Mouse (Mus musculus) lung, postnatal 14 days (tissue): ENCODE data around the gene Grhl3.
"Not testable (repeated sequence)": the region's sequence is repeated elsewhere in the genome, so short reads cannot be mapped to it uniquely, and the experiment has no call there.

Source experiments
- DNase-seq: peaks from one replicate; pipeline ENCODE4 v3.0.0; 2021

Gene Grhl3

DNA sequence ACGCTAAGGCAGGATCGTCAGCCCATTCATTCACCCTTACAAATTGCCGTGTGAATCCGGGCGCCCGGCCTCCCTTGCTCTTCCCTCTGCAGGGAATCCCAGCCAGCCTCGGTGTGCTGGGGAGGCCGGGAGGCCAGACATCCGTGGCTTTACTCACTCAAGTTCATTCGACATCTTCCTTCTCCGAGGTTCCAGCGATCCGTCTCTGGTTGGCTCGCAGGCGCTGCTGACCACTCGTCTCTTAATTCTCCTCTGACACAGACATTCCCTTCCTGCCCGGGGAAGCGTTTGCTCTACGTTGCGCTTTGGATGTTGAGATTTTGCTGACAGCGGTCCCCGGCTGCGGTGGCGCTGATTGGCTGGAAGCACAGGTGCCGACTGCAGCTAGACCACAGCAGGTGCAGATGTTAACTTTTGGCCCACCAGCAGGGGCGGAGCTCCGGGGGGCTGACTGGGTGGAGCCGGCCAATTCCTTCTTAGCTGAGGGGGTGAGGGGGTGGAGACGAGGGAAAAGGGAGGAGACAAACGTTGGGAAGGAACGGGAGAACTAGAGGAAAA is at the start of gene Grhl3:
Grhl3 (minus strand) TSS at position 380 of the 558 bp plus-strand sequence.
- peak; percentile 36 for DNase-seq

DNA sequence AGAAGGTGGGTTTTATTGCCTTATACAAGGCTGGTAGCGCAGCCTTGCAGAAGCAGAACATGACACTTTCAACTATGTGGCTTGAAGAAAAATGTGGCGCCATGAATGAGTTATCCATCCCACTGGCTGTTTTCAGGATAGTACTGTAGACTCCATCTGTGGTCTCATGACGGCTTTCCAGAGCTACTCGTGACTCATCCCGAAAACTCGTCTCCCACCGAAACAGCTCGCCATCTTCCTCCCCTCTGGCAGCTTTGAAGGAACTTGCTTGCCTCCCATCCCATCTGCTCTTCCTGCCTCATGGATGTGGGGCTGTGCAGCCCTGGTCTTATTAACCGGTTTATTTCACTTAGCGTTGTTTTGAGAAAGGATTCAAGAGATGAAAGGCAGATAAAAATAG is 48.9 kb upstream of the Grhl3 start:
- DNase-seq = no peak

DNA sequence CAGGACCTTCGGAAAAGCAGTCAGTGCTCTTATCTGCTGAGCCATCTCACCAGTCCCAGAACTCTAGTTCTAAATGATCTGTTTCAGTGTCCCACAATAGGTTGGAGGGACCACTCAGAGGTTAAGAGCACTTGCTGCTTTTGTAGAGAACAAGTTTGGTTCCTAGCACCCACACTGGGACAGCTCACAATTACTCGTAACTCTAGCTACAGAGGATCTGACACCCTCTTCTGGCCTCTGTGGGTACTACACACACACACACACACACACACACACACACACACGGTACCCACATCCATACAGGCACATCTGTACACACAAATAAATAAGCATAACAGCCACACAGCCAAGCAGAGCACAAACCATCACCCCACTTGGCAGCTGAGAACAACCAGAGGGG is 47.0 kb upstream of the Grhl3 start:
- no peak for DNase-seq

DNA sequence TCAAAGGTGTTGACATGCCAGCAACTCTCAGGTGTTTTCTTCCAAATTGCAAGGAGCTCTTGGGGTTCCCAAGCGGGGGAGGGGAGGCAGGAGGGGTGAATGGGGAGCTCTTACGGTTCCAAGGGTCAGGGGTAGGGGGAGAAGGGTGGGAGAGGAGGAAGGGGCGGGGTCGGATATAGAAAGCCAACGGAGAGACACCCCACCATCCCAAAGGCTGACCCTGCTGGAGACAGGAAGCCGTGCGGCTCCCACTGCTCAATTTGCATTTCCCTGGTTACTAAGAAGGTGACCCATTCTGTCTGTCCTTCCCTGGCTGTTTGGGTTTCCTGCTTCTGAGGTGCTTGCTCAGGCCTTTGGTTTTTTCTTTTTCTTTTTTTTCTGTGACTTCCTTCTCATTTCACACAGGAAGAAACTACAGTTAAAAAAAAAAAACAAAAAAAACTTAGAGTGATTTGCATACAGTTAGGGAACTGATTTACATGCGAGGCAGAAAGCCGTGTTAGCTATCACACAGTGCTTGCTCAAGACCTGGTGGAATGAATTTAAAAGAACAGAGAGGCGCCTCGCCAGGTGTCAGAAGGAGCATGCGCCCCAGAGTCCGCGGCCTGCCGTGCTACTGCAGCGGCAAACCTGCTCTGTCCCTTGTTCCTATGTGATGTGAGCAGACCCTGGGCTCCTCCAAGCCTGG is 44.5 kb upstream of the Grhl3 start:
- DNase-seq = no peak

DNA sequence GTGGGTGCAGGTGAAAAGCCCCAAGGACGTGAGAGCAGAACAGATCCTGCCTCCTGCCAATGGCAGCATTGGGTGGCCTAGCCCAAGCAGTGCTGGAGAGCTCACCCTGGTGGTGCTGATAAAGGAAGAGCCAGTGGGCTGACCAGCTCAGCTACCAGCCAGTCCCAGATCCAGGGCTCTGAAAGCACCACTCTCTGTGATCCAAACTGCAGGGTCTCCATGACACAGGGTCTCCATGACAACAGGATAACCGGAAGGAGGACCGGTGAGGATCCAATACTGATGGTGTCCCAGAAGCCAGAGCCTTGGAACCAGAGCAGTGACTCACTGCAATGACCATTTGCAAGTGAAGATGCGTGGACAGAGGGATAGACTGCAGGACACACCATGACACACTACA is 43.6 kb upstream of the Grhl3 start:
- no peak for DNase-seq

DNA sequence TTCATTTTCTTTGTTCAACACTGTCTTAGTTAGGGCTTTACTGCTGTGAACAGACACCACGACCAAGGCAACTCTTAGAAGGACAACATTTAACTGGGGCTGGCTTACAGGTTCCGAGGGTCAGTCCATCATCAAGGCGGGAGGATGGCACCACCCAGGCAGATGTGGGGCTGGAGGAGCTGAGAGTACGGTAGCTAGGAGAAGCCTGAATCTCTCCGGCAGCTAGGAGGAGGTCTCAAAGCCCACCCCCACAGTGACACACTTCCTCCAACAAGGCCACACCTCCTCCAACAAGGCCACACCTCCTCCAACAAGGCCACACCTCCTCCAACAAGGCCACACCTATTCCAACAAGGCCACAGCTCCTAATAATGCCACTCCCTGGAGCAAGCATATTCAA is 41.9 kb upstream of the Grhl3 start:
- not testable (repeated sequence) for DNase-seq

DNA sequence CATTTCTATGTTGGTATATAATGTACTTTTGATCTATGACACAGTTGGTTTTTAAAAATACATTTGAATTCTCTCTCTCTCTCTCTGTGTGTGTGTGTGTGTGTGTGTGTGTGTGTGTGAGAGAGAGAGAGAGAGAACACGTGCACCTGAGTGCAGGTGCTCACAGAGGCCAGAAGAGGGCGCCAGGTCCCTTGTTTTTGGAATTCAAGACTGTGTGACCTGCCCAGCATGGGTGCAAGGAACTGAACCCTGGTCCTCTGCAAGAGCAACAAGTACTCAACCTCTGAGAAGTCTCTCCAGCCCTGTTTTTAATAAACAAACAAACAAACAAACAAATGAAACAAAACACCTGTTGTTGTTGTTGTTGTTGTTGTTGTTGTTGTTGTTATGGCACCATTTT is 36.6 kb upstream of the Grhl3 start:
- DNase-seq = no peak

DNA sequence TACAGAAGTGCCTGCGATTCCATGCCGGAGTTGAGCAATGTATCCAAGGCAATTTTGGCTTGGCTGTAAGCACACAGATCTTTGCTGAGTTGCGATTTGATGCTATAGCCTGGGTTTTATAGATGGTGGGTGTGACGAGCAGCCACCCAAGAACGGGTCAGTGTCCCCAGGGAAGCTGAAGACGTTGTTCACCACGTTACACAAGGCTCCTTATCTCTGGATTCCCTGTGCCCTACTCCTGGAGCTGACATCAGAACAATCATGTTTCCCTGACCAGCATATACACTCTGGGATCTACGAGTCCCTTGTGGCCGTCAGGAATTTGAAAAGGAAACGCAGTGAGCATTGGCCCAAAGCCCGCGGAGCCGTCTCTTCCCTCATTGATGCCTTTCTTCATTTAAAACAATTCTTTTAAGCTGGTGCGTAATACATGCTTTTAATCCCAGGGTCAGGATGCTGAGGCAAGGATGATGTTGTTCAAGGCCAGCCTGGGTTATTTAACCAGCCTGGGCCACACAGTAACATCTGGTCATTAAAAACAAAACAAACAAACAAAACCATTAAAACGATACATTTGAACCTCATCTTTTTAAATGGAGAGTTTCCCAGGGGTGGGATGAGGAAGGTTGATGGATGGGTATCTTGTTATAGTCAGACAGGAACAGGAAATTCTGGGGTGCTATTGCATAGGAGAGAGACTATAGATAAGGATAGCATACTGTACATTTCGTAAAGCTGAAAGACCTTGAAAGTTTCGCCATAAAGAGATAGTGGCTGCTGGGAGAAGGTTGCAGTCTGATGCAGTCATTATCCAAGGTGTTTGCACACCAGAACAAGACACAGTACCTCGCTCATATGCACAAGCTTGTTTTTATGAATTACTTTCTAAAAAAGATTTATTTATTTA is 34.8 kb upstream of the Grhl3 start:
- DNase-seq = no peak

DNA sequence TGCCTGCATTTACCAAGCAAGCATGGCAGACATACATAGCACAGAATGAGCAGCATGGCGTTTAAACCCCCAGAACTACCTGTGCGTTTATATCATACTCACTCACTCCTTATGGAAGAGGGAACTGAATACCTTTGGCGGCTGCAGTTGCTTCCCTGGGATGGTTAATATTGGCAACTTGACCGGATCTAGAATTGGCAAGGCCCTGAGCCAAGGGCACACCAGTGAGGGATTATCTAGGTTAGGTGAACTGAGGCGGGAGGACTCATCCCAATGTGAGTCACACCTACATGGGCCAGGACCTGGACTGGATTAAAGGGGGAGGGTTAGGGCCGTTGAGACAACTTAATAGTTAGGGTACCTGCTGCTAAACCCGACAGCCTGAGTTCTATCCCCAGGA is 32.8 kb upstream of the Grhl3 start:
- DNase-seq = no peak

DNA sequence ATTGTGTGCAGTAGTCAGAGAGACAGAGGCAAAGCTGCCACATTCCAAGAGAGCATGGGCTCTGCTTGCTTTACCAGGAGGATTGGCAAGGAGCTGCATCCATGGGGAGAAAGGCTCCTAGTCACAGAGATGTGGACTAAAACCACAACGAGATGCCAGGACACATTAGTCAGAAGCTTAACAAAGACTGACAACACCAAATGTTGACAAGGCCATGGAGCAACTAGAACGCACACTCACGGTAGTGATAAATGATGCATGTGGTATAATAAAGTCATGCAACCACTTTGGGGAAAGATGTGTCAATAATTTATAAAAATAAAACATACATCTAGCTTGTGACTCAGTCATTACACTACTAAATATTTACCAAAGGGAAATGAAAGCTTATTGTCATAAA is 28.1 kb upstream of the Grhl3 start:
- no peak for DNase-seq

DNA sequence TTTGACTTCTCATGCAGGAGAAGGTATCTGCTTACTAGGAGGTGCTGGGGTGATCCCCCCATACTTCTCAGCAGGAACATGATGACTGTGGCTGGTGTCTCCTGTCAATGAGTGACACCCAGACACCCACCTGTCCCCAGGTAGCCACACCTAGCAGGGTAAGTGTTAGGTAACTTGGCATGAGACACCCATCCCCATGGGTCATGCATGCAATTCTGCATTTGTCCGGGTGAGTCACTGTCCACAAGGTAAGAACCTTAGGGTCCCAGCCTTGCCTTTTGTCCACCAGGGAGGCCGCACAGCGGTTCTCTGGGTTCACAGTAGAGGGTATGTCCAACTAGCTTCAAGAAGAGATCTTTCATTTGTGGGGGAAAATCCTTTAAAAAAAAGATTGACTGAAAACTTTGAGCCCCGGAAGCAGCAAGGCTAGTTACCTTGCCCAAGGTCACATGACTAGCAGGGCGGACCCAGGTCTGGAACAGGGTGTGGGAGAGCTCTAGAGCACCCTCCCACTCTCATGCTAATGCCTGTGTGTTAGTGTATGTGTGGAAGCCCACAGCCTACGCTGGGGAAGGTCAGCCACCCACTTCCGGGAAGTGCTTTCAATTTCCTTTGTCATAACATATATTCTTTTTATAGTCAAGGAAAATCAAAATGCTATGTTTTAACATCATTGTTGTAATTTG is 26.2 kb upstream of the Grhl3 start:
- DNase-seq = no peak

DNA sequence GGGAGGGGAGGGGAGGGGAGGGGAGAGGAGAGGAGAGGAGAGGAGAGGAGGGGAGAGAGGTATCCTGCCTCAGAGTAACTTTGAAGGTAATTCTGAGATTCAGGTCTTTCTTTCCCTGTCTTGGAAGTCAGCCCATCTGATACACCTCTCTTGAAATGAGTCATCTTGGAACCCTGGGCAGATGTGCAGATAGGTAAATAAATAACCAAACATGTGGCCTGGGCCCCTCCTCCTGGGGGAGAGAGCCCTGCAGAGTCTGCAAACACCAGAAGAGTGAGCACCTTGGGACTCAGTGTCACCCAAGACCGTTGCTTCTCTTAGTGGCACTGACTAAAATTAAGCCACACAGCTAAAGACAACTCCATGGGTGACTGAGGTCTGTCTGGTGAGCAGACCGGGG is 25.6 kb upstream of the Grhl3 start:
- DNase-seq = no peak

DNA sequence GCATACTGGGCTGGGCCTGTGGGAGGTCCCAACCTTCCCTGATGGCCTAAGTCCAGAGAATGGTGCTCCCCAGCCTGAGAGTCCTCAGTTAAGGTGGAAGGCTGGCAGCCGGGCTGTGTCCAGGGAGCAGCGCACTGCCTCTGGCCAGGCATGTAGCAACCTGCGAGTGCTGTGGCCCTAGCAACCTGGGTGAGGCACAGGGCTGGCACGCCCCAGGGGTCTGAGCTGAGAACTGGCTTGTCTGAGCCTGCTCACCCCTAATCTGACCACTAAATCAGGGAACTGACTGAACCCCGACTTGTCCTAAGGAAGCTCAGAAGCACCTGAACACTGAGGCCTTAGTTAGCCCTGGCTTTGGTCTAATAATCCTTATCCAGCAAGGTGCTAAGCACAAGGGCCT is 24.1 kb upstream of the Grhl3 start:
- no peak for DNase-seq

DNA sequence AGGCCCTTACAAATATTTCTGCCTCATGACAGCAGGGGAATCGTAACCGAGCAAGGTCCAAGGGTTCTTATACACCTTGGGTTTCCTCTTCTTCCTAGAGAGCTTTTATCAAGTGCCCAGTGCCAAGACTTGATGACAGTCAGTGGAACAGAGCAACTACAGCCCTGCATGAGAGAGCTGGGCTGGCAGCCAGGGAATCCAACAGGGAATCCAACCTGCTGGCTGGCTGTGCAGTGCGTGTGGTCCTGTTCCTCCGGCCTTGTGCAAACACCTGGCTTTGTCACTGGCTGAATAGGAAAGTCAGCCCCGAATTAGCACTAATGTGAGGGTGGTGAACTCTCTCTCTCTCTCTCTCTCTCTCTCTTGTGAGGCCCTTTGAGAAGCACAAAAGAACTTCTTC is 22.5 kb upstream of the Grhl3 start:
- DNase-seq = no peak

DNA sequence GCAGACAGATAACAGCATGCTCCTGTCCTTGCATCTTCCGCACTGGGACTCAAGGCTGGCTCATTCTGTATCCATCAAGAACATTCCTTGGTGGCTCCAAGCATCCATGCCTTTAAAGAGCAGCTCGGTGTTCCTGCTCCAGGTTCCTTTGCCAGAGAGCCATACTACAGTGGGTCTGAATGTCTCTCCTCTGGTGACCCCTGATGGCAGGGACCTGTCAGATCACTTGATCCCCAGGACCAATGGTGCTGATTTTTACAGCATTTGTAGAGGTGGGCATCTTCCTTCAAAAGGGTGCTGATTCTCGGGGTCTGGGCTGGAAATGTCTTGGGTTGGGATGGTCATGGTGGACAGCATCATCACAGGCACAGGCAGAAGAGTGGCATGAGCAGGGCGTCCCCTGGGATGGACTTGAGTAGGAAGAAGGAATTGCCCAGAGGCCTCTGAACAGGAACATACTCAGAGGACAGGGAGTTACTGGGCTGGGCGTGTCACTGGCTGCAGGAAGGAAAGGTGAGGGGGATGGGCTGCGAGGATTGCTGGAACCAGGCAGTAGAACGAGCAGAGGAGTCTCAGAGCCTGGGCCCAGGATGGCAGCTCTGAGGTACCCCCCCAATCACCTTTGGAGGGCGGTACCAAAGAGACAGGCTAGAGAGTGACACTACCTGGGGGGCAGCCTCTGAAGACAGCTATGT is 18.3 kb upstream of the Grhl3 start:
- peak; percentile 21 for DNase-seq

DNA sequence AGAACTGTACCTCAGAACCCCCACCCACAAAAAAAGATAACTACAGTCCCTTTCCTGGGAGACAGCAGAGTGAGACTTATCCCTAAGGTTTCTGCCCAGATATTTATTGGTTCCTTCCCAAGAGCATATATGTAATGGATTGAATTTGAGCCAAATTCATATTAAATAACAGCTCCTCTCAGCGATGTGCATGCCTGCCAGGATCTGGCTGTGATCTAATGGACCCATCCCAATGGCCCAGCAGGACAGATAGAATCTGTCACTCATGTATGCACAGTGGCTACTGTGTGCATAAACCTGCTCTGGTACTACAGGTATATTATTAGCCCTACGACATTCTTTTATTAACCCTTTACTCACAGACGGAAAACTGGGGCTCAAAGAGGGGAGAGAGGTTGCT is 17.7 kb upstream of the Grhl3 start:
- DNase-seq = no peak

DNA sequence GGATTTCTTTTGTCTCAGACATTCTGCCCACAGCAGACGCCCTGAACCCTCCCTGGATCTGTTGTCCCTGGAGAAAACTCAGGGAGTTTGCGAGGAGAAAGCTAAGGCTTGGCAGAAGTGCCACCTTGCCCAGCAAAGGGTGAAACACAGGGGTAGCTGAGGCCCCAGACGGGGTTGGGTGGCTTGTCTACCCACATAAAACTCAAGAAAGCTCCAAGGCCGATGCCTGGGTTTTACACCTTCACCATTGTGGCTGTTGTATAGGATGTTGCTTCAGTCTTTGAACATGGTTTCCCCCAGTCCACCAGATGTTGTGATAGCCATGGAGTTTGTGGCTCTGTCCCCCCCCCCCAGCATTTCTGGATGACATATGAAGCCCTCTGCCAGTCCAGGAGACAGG is 11.4 kb upstream of the Grhl3 start:
- no peak for DNase-seq

DNA sequence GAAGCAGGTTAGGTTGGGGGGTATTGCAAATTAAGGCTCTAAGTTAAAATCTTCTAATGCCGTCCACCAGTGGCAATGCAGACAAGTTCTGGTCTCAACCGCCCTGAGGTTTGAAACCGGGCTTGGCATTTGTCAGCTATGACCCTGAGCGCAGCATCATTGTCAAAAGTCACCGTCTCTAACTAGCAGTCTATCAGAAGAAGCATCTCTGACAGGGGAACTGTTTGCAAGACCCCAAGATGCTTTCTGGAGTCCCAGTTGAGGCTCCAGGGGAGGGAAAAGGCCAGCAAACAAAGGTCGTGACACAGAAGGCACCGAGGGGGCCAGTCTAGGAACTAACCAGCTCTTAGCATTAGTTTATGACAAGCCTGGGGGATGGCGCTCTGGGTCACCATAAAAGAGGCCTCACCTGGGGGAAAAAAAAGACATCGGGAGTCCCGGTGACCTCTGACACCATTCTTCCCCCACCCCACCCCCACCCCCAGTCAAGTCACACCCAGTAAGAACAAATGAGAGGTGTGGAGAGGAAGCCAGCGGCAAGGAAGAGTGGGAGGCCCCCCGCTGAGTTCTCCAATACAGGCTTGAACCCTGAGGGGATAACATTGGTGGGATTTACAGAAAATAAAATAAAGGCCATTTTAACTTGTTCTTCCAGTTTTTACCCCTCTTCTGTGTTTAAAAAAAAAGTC is 7.9 kb upstream of the Grhl3 start:
- no peak for DNase-seq

DNA sequence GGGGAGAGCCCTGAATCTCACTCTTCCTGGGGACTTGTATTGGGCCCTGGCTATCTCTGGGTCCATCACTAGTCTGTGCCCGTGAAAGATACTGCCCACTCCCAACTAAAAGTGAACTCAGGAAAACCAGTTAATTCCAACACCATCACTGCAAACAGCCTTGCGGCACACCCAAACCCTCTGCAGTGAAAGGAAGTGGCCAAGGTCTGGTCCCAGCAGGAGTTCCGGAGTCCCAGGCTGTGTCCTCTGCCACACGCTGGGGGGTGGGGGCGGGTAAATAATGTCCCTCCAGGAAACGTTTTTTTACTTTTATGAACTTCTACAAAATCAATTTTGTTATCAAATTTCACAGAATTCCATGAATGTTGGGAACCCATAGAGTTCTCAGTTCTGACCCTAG is 6.3 kb upstream of the Grhl3 start:
- DNase-seq = no peak

DNA sequence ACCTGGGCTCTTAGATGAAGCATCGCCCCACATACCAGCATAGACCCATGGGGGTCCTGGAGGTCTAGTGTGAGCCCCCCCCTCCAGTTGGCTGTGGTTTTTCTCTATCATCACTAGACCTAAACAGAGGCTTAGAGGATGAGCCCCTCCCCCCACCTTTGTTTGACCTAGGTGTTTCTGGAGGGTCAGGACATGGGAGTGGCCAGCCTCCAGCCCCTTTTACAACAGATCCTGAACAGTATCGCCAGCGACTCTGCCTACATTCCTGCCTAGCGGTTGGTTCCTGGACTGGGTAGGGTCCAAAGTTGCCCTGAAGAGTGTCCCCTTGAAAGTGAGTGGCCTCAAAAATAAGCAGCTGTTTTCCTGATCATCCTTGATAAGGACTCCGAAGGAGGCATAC is 5.1 kb upstream of the Grhl3 start:
- no peak for DNase-seq

DNA sequence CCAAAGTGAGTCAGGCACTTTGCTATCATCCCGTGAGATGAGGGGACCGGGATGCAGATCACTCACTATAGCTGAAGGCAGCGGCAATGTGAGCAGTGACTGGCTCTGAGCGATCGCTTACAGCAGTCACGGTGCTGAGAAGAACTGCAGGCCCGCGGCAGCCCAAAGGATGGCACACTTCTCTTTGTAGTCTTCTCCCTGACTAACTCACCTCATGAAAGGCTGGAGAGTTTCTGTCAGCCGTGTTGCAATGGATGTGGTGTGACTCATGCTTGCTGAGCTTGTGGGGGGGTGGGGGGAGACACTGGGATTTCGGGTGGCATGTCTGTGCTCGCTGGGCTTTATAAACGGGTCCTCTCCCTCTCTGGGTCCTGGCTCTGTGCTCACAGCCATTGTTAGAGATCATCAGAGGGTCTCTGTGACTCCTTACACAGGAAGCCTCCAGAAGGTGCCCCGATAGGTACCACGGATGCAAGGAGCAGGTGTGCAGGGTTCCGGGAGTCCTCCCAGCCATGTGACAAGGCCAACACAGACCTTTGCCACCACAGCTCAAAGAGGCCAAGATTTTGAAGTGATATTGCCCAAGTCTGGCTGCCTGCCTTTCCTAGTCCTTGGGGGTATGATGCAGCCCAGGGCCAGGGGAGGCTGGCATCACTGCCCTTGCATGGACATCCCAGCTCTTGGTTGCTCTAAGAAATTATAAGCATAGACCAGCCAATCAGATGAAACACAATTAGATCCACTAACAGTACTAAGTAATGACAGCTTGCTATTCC is 2.1 kb upstream of the Grhl3 start:
- DNase-seq = no peak

DNA sequence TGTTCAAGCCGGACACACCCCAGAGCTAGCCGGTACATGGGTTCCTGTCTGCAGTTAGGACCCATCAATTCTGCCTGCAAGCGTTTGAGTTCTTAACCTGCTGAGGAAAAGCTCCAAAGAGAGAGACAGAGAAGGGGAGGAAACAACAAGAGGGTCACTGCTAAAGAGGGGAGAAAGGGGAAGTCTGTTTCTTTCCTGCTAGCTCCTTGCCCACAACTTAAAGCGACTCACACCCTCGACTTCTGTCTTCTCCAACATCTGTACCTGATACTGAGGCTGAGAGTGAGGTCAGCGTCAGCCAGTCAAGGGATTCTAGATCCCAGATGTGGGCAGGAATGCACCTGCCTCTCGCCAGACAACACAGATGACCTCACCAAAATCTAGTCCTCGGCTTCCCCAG is 1.2 kb downstream of the Grhl3 start:
- DNase-seq = no peak
